ENCODE assay signal across 21 mouse cellular contexts in genomic region chr5:88980740-88981139, GRCm38 (mm10).
DNase-seq lines count a peak whose midpoint lies in the region; ATAC-seq and TF ChIP-seq lines count a peak whose summit lies in the region.
"Had no signal": no experiment of that assay in that cellular context is flagged by ENCODE, and none has a peak within 500 bp of the region (broad histone marks: within the 10 kb centered on the region; RNA-seq: fewer than 3 reads in every experiment).

No protein-coding gene starts in this region.

- H3K4me3 ChIP-seq in heart, embryonic 14.5 days (ENCODE audit: control insufficient read depth in 1 of 2, insufficient read depth in 1 of 2, low read depth in 1 of 2, low read length in 2 of 2) = no peak overlapping the region
- no peak overlapping the region for H3K4me3 ChIP-seq in layer of hippocampus, adult 2 months
- no peak overlapping the region for H3K4me3 ChIP-seq in brown adipose tissue, adult 24 weeks (ENCODE audit: insufficient read depth, low read depth, low read length)
- H3K4me3 ChIP-seq in intestine, postnatal 0 days (ENCODE audit: low read depth, low read length) = no peak overlapping the region
- H3K4me3 ChIP-seq in forebrain, embryonic 11.5 days (ENCODE audit: low read depth, low read length) = no peak overlapping the region
- no peak overlapping the region for H3K4me3 ChIP-seq in forebrain, embryonic 15.5 days
- H3K4me3 ChIP-seq: embryonic facial prominence, embryonic 10.5 days; forebrain, embryonic 13.5 days; lung, embryonic 15.5 days; neural tube, embryonic 13.5 days had no signal

- no peak for DNase-seq in heart, postnatal 10 days
- DNase-seq in layer of hippocampus, adult 2 months (ENCODE audit: low spot score in 2 of 2) = no peak
- no peak for DNase-seq in layer of hippocampus, adult 18-20 months (ENCODE audit: low spot score in 2 of 2)
- DNase-seq in forebrain, embryonic 11.5 days (ENCODE audit: low spot score) = no peak
- DNase-seq: adrenal gland, adult 8-10 months; cerebellum, adult 9-10 months; kidney, postnatal 10 days; left cerebral cortex, postnatal 4 days; midbrain, embryonic 14.5 days; right cerebral cortex, postnatal 14 days; thymus, adult 2 months had no signal

- ATAC-seq in heart, embryonic 14.5 days (ENCODE audit: insufficient number of reproducible peaks, insufficient read depth, low FRiP score, low read depth) = no peak
- ATAC-seq in intestine, postnatal 0 days = no peak
- no peak for ATAC-seq in forebrain, embryonic 11.5 days (replicated peaks; ENCODE audit: low FRiP score)
- ATAC-seq in forebrain, embryonic 15.5 days (replicated peaks) = no peak
- ATAC-seq: forebrain, embryonic 13.5 days; inflammation-experienced regulatory T-cells, adult 6 months; Patski had no signal

- H3K27me3 ChIP-seq in heart, embryonic 14.5 days (ENCODE audit: control insufficient read depth, insufficient read depth, low read length) = no peaks in the 10 kb centered on the region
- no peaks in the 10 kb centered on the region for H3K27me3 ChIP-seq in intestine, postnatal 0 days (replicated peaks; ENCODE audit: control insufficient read depth, insufficient read depth, low read length)
- H3K27me3 ChIP-seq in forebrain, embryonic 11.5 days (ENCODE audit: control insufficient read depth, insufficient read depth, low read length) = no peaks in the 10 kb centered on the region
- H3K27me3 ChIP-seq in forebrain, embryonic 15.5 days = no peaks in the 10 kb centered on the region
- H3K27me3 ChIP-seq: forebrain, embryonic 13.5 days; lung, embryonic 15.5 days; neural tube, embryonic 13.5 days; Patski had no signal

- peaks cover 12 to 30% of the 10 kb centered on the region in 2 experiments for H3K4me1 ChIP-seq in heart, embryonic 14.5 days (ENCODE audit: control insufficient read depth in 2 of 2, insufficient read depth in 2 of 2, low read length in 2 of 2)
- peaks cover 3% of the 10 kb centered on the region for H3K4me1 ChIP-seq in brown adipose tissue, adult 24 weeks (ENCODE audit: control insufficient read depth, insufficient read depth, insufficient read length, low read length)
- H3K4me1 ChIP-seq in intestine, postnatal 0 days (replicated peaks; ENCODE audit: control insufficient read depth, insufficient read depth, low read length) = no peaks in the 10 kb centered on the region
- H3K4me1 ChIP-seq in forebrain, embryonic 11.5 days (replicated peaks; ENCODE audit: control insufficient read depth, insufficient read depth, low read length) = peaks cover 2% of the 10 kb centered on the region; the same call in 1 of the 2 replicates
- no peaks in the 10 kb centered on the region for H3K4me1 ChIP-seq in forebrain, embryonic 15.5 days

- no peaks in the 10 kb centered on the region for H3K36me3 ChIP-seq in heart, embryonic 14.5 days (ENCODE audit: control insufficient read depth, insufficient read depth, low read length)
- H3K36me3 ChIP-seq in intestine, postnatal 0 days (ENCODE audit: control insufficient read depth, insufficient read depth) = no peaks in the 10 kb centered on the region
- H3K36me3 ChIP-seq in forebrain, embryonic 11.5 days (ENCODE audit: control insufficient read depth, insufficient read depth, low read length) = no peaks in the 10 kb centered on the region
- no peaks in the 10 kb centered on the region for H3K36me3 ChIP-seq in forebrain, embryonic 15.5 days
- H3K36me3 ChIP-seq: embryonic facial prominence, embryonic 10.5 days; lung, embryonic 15.5 days; neural tube, embryonic 13.5 days had no signal

- H3K9ac ChIP-seq in heart, embryonic 14.5 days (ENCODE audit: low read length) = peak overlapping the region; percentile 42; the same call in 1 of the 2 replicates
- H3K9ac ChIP-seq in intestine, postnatal 0 days (ENCODE audit: low read depth, low read length) = no peak overlapping the region
- H3K9ac ChIP-seq in forebrain, embryonic 11.5 days (ENCODE audit: low read length) = no peak overlapping the region
- H3K9ac ChIP-seq in forebrain, embryonic 15.5 days (replicated peaks) = no peak overlapping the region
- H3K9ac ChIP-seq: forebrain, embryonic 13.5 days; lung, embryonic 15.5 days; neural tube, embryonic 13.5 days had no signal

- WGBS in heart, embryonic 14.5 days = 89% methylated on average over 4 of the region's 4 CpGs
- 67% methylated on average over 4 of the region's 4 CpGs for WGBS in intestine, postnatal 0 days
- 95% methylated on average over 4 of the region's 4 CpGs for WGBS in forebrain, embryonic 11.5 days
- 94% methylated on average over 4 of the region's 4 CpGs for WGBS in forebrain, embryonic 15.5 days

- no peak for TF ChIP-seq CTCF in layer of hippocampus, adult 2 months (conservative IDR thresholded peaks at IDR 0.05)
- no peak for TF ChIP-seq CTCF in intestine, postnatal 0 days (IDR thresholded peaks at IDR 0.05; ENCODE audit: low read depth)

- H3K4me2 ChIP-seq in heart, embryonic 14.5 days (ENCODE audit: low read length) = peak overlapping the region; percentile 58; the same call in 1 of the 2 replicates
- H3K4me2 ChIP-seq in intestine, postnatal 0 days (replicated peaks; ENCODE audit: low read depth) = no peak overlapping the region; the same call in 1 of the 2 replicates
- H3K4me2 ChIP-seq in forebrain, embryonic 11.5 days (ENCODE audit: low read depth, low read length, severe bottlenecking) = no peak overlapping the region
- H3K4me2 ChIP-seq in forebrain, embryonic 15.5 days (replicated peaks) = no peak overlapping the region
- H3K4me2 ChIP-seq: forebrain, embryonic 13.5 days; lung, embryonic 15.5 days; neural tube, embryonic 13.5 days had no signal

- peak overlapping the region; percentile 82 to 84 for H3K27ac ChIP-seq in heart, embryonic 14.5 days (replicated peaks in 1 of 2; ENCODE audit: control insufficient read depth in 1 of 2, insufficient read depth in 1 of 2, low read depth in 2 of 2, low read length in 2 of 2)
- peak overlapping the region; percentile 72 for H3K27ac ChIP-seq in layer of hippocampus, adult 2 months
- peak overlapping the region; percentile 74; the same call in 1 of the 2 replicates for H3K27ac ChIP-seq in brown adipose tissue, adult 24 weeks (replicated peaks; ENCODE audit: low read depth, low read length)
- peak overlapping the region; percentile 54; the same call in 1 of the 2 replicates for H3K27ac ChIP-seq in intestine, postnatal 0 days (ENCODE audit: low read depth, low read length)
- H3K27ac ChIP-seq in forebrain, embryonic 11.5 days (ENCODE audit: low read depth, low read length) = no peak overlapping the region
- H3K27ac ChIP-seq in forebrain, embryonic 15.5 days (replicated peaks) = no peak overlapping the region
- H3K27ac ChIP-seq: embryonic facial prominence, embryonic 10.5 days; forebrain, embryonic 13.5 days; neural tube, embryonic 13.5 days had no signal

- intact Hi-C loops in heart, postnatal 10 days (cut with DNase I) = loop anchor here (5.0 kb wide), 1 partner anchor 48 kb away; no protein-coding TSS in a partner anchor

- H3K9me3 ChIP-seq in heart, embryonic 14.5 days (ENCODE audit: control insufficient read depth, low read length) = no peaks in the 10 kb centered on the region
- no peaks in the 10 kb centered on the region for H3K9me3 ChIP-seq in intestine, postnatal 0 days (ENCODE audit: control insufficient read depth)
- no peaks in the 10 kb centered on the region for H3K9me3 ChIP-seq in forebrain, embryonic 11.5 days (ENCODE audit: control insufficient read depth, low read length)
- no peaks in the 10 kb centered on the region for H3K9me3 ChIP-seq in forebrain, embryonic 15.5 days
- H3K9me3 ChIP-seq: embryonic facial prominence, embryonic 10.5 days; forebrain, embryonic 13.5 days; lung, embryonic 15.5 days; neural tube, embryonic 13.5 days had no signal

Comparison
In these comparisons a context has a peak if more than half of its experiments do, and no peak if none do; other contexts are left out.
1. H3K27ac ChIP-seq: peak in heart, embryonic 14.5 days (2 of 2), layer of hippocampus, adult 2 months (single experiment), brown adipose tissue, adult 24 weeks (single experiment) and intestine, postnatal 0 days (single experiment); none in forebrain, embryonic 11.5 days (single experiment) and forebrain, embryonic 15.5 days (single experiment).